Mouse (Mus musculus): ENCODE measurements around the gene Ccnb1ip1. TPM values are rescaled to one million over a fixed set of nuclear protein-coding genes. Genes with fewer than 3 reads are reported as not detected.

The Ccnb1ip1 gene
- polyA plus RNA-seq, 1 experiment from 2014 or later, result not detected

GRCm38 (mm10) chr14:50771342-50771741, 36.2 kb downstream of the Ccnb1ip1 start:
- Histone ChIP-seq H3K4me2 (no peak overlapping the region), H3K27me3 (replicated peaks) (no peaks in the 10 kb centered on the region), H3K4me3 (replicated peaks) (no peak overlapping the region), H3K4me1 (no peaks in the 10 kb centered on the region), H3K36me3 (peaks cover 81% of the 10 kb centered on the region), H3K9me3 (replicated peaks) (no peaks in the 10 kb centered on the region), H3K9ac (replicated peaks) (no peak overlapping the region), H3K27ac (replicated peaks) (no peak overlapping the region)
- 82% methylated on average over 2 of the region's 2 CpGs for WGBS
- ATAC-seq (ENCODE audit: low FRiP score), result no peak

GRCm38 (mm10) chr14:50765736-50766135, 41.8 kb downstream of the Ccnb1ip1 start:
- Histone ChIP-seq H3K4me2 (no peak overlapping the region), H3K9ac (replicated peaks) (no peak overlapping the region), H3K4me1 (no peaks in the 10 kb centered on the region), H3K27me3 (replicated peaks) (no peaks in the 10 kb centered on the region), H3K4me3 (replicated peaks) (no peak overlapping the region), H3K27ac (replicated peaks) (no peak overlapping the region), H3K36me3 (peaks cover 61% of the 10 kb centered on the region), H3K9me3 (replicated peaks) (no peaks in the 10 kb centered on the region)
- ATAC-seq (ENCODE audit: low FRiP score), result no peak
- WGBS, result 95% methylated on average over 6 of the region's 6 CpGs

GRCm38 (mm10) chr14:50758416-50759085, 49.0 kb downstream of the Ccnb1ip1 start:
- no peaks in the 10 kb centered on the region for H3K4me1 ChIP-seq
- H3K4me2 ChIP-seq, result no peak overlapping the region
- H3K36me3 ChIP-seq, result peaks cover 7% of the 10 kb centered on the region
- no peak overlapping the region for H3K4me3 ChIP-seq (replicated peaks)
- H3K9ac ChIP-seq (replicated peaks), result no peak overlapping the region
- no peak overlapping the region for H3K27ac ChIP-seq (replicated peaks)
- WGBS, result 68% methylated on average over 5 of the region's 5 CpGs
- H3K27me3 ChIP-seq (replicated peaks), result no peaks in the 10 kb centered on the region
- no peaks in the 10 kb centered on the region for H3K9me3 ChIP-seq (replicated peaks)
- ATAC-seq (ENCODE audit: low FRiP score), result no peak

- H3K27ac ChIP-seq (replicated peaks), result no peak within 1 kb of the TSS
- no peaks in the 10 kb centered on the region for H3K9me3 ChIP-seq (replicated peaks)
- no peaks in the 10 kb centered on the region for H3K27me3 ChIP-seq (replicated peaks)
- H3K36me3 ChIP-seq, result no peaks in the 10 kb centered on the region
- ATAC-seq (ENCODE audit: low FRiP score), result no peak
- H3K4me2 ChIP-seq, result no peak within 1 kb of the TSS
- no peak within 1 kb of the TSS for H3K4me3 ChIP-seq (replicated peaks)
- H3K4me1 ChIP-seq, result no peaks in the 10 kb centered on the region
- no peak within 1 kb of the TSS for H3K9ac ChIP-seq (replicated peaks)
Measured at GRCm38 (mm10) chr14:50744994-50745393, 62.5 kb downstream of the Ccnb1ip1 start, which contains the start of gene Olfr749. Gene Olfr749, minus strand, starts transcription at chr14:50745094.

GRCm38 (mm10) chr14:50741584-50741983, 65.9 kb downstream of the Ccnb1ip1 start:
- Histone ChIP-seq H3K27ac (replicated peaks) (no peak overlapping the region), H3K4me1 (no peaks in the 10 kb centered on the region), H3K9ac (replicated peaks) (no peak overlapping the region), H3K36me3 (no peaks in the 10 kb centered on the region), H3K27me3 (replicated peaks) (no peaks in the 10 kb centered on the region), H3K4me3 (replicated peaks) (no peak overlapping the region), H3K9me3 (replicated peaks) (no peaks in the 10 kb centered on the region), H3K4me2 (no peak overlapping the region)
- WGBS, result 76% methylated on average over 2 of the region's 2 CpGs
- no peak for ATAC-seq (ENCODE audit: low FRiP score)

GRCm38 (mm10) chr14:50740334-50740733, 67.2 kb downstream of the Ccnb1ip1 start:
- Histone ChIP-seq H3K9ac (replicated peaks) (no peak overlapping the region), H3K36me3 (no peaks in the 10 kb centered on the region), H3K27me3 (replicated peaks) (no peaks in the 10 kb centered on the region), H3K4me1 (no peaks in the 10 kb centered on the region), H3K9me3 (replicated peaks) (no peaks in the 10 kb centered on the region), H3K27ac (replicated peaks) (no peak overlapping the region), H3K4me2 (no peak overlapping the region), H3K4me3 (replicated peaks) (no peak overlapping the region)
- 74% methylated on average over 2 of the region's 2 CpGs for WGBS
- ATAC-seq (ENCODE audit: low FRiP score), result no peak

Other genes with a start within 250 kb of the Ccnb1ip1 start
- gene Olfr744, start 192.9 kb downstream of the Ccnb1ip1 start, polyA plus RNA-seq (2015; fragmentation: Nextera tagmentation; extraction: Ambion mirVana), result not detected in 2 replicates
- gene Olfr745, start 168.3 kb downstream of the Ccnb1ip1 start, polyA plus RNA-seq (2015; fragmentation: Nextera tagmentation; extraction: Ambion mirVana), result not detected in 2 replicates
- gene Olfr746, start 160.6 kb downstream of the Ccnb1ip1 start, polyA plus RNA-seq (2015; fragmentation: Nextera tagmentation; extraction: Ambion mirVana), result not detected in 2 replicates
- gene Olfr747, start 114.5 kb downstream of the Ccnb1ip1 start, polyA plus RNA-seq (2015; fragmentation: Nextera tagmentation; extraction: Ambion mirVana), result not detected in 2 replicates
- not detected in 2 replicates for gene Olfr748, start 100.4 kb downstream of the Ccnb1ip1 start, polyA plus RNA-seq (2015; fragmentation: Nextera tagmentation; extraction: Ambion mirVana)
- not detected in 2 replicates for gene Olfr749, start 62.6 kb downstream of the Ccnb1ip1 start, polyA plus RNA-seq (2015; fragmentation: Nextera tagmentation; extraction: Ambion mirVana)
- 114 and 119 TPM in 2 replicates for gene Ttc5, start 22.2 kb downstream of the Ccnb1ip1 start, polyA plus RNA-seq (2015; fragmentation: Nextera tagmentation; extraction: Ambion mirVana)
- gene Parp2, start 109 bp upstream of the Ccnb1ip1 start, polyA plus RNA-seq (2015; fragmentation: Nextera tagmentation; extraction: Ambion mirVana), result 43.6 and 48.7 TPM in 2 replicates
- gene Tep1, start 62.8 kb upstream of the Ccnb1ip1 start, polyA plus RNA-seq (2015; fragmentation: Nextera tagmentation; extraction: Ambion mirVana), result 3.1 and 4.0 TPM in 2 replicates
- 3.4 and 4.1 TPM in 2 replicates for gene Klhl33, start 89.8 kb upstream of the Ccnb1ip1 start, polyA plus RNA-seq (2015; fragmentation: Nextera tagmentation; extraction: Ambion mirVana)
- gene Osgep, start 117.2 kb upstream of the Ccnb1ip1 start, polyA plus RNA-seq (2015; fragmentation: Nextera tagmentation; extraction: Ambion mirVana), result 107 and 125 TPM in 2 replicates
- gene Apex1, start 117.2 kb upstream of the Ccnb1ip1 start, polyA plus RNA-seq (2015; fragmentation: Nextera tagmentation; extraction: Ambion mirVana), result 157 and 177 TPM in 2 replicates
- 98.6 and 99.7 TPM in 2 replicates for gene Pip4p1, start 123.1 kb upstream of the Ccnb1ip1 start, polyA plus RNA-seq (2015; fragmentation: Nextera tagmentation; extraction: Ambion mirVana)
- gene Pnp, start 123.3 kb upstream of the Ccnb1ip1 start, polyA plus RNA-seq (2015; fragmentation: Nextera tagmentation; extraction: Ambion mirVana), result 20.5 and 36.3 TPM in 2 replicates
- not detected in 2 replicates for gene Gm49342, start 136.8 kb upstream of the Ccnb1ip1 start, polyA plus RNA-seq (2015; fragmentation: Nextera tagmentation; extraction: Ambion mirVana)
- 0.55 and 0.73 TPM in 2 replicates for gene Pnp2, start 148.3 kb upstream of the Ccnb1ip1 start, polyA plus RNA-seq (2015; fragmentation: Nextera tagmentation; extraction: Ambion mirVana)
- gene Rnase10, start 200.0 kb upstream of the Ccnb1ip1 start, polyA plus RNA-seq (2015; fragmentation: Nextera tagmentation; extraction: Ambion mirVana), result 0.10 TPM in 1 of 2 replicates, not detected in the other
- gene Rnase9, start 234.1 kb upstream of the Ccnb1ip1 start, polyA plus RNA-seq (2015; fragmentation: Nextera tagmentation; extraction: Ambion mirVana), result not detected in 2 replicates
- gene Rnase11, start 242.4 kb upstream of the Ccnb1ip1 start, polyA plus RNA-seq (2015; fragmentation: Nextera tagmentation; extraction: Ambion mirVana), result not detected in 2 replicates
- not detected in 2 replicates for gene Rnase12, start 249.9 kb upstream of the Ccnb1ip1 start, polyA plus RNA-seq (2015; fragmentation: Nextera tagmentation; extraction: Ambion mirVana)

Measured in neural tube, embryonic 15.5 days (tissue).